Mouse (Mus musculus): Measurements from ENCODE around the gene St3gal3.

DNA sequence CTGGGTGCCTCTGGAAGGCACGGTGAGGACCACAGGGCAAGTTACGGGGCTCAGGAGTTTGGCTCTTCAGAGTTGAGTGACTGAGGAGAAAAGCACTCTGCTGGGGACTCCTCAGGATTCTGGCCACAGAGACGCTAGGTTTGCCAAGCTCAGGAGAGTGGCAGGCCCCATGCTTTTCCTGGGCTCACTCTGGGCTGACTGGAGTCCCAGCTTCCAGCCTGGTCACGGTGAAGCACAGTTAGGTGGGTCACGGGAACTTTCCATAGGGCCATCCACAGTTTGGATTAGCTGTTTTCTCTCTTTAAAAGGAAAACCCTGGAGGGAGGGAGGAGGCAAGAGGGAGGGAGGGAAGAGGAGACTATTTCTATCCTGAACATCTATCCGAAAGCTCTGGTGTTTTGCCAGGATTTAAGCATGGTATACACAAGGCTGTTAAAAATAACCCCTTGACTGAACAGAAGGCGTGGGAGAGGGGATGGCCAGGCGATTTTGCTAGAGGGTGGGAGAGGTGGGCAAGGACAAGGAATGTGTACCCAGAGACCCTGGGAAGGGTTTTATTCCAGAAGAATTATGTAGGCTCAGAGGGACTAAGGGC lies 149.6 kb downstream of the St3gal3 start:
- TF ChIP-seq GATA1 (IDR thresholded peaks at IDR 0.05; ENCODE audit: low read depth, low read length), result no peak
- TF ChIP-seq ZC3H11A (IDR thresholded peaks at IDR 0.05; ENCODE audit: low read depth, low read length), result no peak
- no peak for TF ChIP-seq EP300 (IDR thresholded peaks at IDR 0.05; ENCODE audit: low read depth in 1 of 2, low read length in 2 of 2)
- no peak for TF ChIP-seq CTCF (IDR thresholded peaks at IDR 0.05 in 2 of 3, conservative IDR thresholded peaks at IDR 0.05 in 1 of 3; ENCODE audit: control insufficient read depth in 1 of 3, insufficient read depth in 1 of 3, low read depth in 2 of 3, low read length in 3 of 3, poor library complexity in 1 of 3, severe bottlenecking in 1 of 3)
- TF ChIP-seq POLR2A (IDR thresholded peaks at IDR 0.05; ENCODE audit: control insufficient read depth in 1 of 2, insufficient read depth in 1 of 2, low read depth in 1 of 2, low read length in 2 of 2, poor library complexity in 1 of 2), result no peak
- TF ChIP-seq MXI1 (IDR thresholded peaks at IDR 0.05; ENCODE audit: low read depth, low read length), result no peak
- no peak for TF ChIP-seq ZKSCAN1 (IDR thresholded peaks at IDR 0.05; ENCODE audit: low read depth, low read length)
- TF ChIP-seq MAFK (IDR thresholded peaks at IDR 0.05; ENCODE audit: borderline replicate concordance, low read depth, low read length), result no peak
